Mouse (Mus musculus): ENCODE data around the gene Htr5a.

The Htr5a gene

DNA sequence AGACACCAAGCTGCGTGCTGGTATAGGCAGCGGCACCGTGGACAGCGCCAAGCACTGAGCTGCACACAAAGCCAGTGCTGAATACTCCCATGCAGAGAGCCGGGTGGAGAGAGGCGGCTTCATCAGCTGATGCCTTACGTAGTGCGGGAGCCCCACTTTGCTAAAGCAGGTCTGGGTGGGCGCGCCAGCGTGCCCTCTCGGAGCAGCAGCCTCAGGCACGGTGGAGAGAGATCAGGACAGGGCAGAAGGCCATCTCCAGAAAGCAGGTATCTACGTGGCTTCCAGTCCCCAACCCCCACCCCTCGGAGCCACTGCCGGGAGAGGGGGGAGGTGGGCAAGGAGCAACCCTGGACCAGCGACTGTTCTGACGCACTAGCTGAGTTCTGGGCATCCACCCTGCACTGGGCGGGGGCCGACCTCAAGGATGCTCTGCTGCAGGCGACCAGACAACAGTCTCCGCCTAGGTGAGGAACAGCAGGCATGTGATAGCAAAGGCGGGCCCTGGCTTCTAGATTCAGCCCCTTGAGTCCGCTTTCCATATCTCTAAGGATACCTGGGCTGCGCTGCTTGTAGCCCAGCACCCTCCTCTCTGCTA is at the start of gene Htr5a:
Gene Htr5a (plus strand): TSS at position 449 of the 595 bp plus-strand sequence.
- in situ Hi-C loops (cut with MboI, MseI) = no loop called here

GRCm38 (mm10) chr5:27792173-27792470 is 49.8 kb upstream of the Htr5a start:
- in situ Hi-C loops (cut with MboI, MseI) = loop anchor here (5.0 to 10.0 kb wide), 2 partner anchors 275 to 383 kb away; no protein-coding TSS in a partner anchor

- in situ Hi-C loops (cut with MboI, MseI) = loop anchor here (5.0 to 10.0 kb wide), 2 partner anchors 275 to 382 kb away; no protein-coding TSS in a partner anchor
These were observed 49.3 kb upstream of the Htr5a start for GRCm38 (mm10) chr5:27792531-27793205.

GRCm38 (mm10) chr5:27793923-27794322 is 48.0 kb upstream of the Htr5a start:
- in situ Hi-C loops (cut with MboI, MseI) = loop anchor here (5.0 to 10.0 kb wide), 2 partner anchors 273 to 381 kb away; no protein-coding TSS in a partner anchor

DNA sequence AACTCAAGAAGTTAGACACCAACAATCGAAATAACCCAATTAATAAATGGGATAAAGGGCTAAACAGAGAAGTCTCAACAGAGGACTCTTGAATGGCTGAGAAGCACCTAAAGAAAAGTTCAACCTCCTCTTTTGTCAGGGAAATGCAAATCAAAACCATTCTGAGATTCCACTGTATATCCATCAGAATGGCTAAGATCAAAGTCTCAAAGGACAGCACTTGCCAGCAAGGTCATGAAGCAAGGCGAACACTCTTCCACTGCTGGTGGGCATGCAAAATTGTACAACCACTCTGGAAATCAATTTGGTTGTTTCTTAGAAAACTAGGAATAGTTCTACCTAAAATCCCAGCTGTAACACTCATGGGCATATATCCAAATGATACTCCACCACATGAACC is 27.7 kb upstream of the Htr5a start:
- in situ Hi-C loops (cut with MboI, MseI) = no loop called here

GRCm38 (mm10) chr5:27818840-27819672 is 22.9 kb upstream of the Htr5a start:
- in situ Hi-C loops (cut with MboI, MseI) = no loop called here

DNA sequence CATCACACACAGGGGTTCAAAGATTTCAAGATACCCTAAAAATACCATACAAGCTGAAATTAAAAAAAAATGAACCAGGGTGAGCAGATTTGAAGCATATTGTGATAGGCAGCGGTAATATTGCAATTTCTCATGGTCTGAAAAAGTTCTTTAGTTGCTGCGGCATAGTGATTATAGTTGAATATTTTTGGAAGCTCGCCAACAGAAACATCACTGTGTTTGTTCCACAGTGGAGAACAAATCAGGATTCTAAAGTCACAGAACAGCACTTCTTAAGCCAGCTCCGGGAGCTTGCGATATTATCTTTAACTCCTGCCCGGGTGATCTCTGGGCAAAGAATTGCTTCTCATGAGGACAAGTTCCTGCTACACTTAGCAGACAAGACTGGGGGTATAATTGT is 20.8 kb upstream of the Htr5a start:
- in situ Hi-C loops (cut with MboI, MseI) = no loop called here

- in situ Hi-C loops (cut with MboI, MseI) = no loop called here
These were observed 14.0 kb upstream of the Htr5a start for GRCm38 (mm10) chr5:27827971-27828370.

- in situ Hi-C loops (cut with MboI, MseI) = no loop called here
These were observed 6.9 kb upstream of the Htr5a start for GRCm38 (mm10) chr5:27835096-27835495.

GRCm38 (mm10) chr5:27838061-27838460 is 3.9 kb upstream of the Htr5a start:
- in situ Hi-C loops (cut with MboI, MseI) = no loop called here

GRCm38 (mm10) chr5:27842671-27843320 is 847 bp downstream of the Htr5a start:
- in situ Hi-C loops (cut with MboI, MseI) = no loop called here

- in situ Hi-C loops (cut with MboI, MseI) = no loop called here
These were observed 5.0 kb downstream of the Htr5a start for GRCm38 (mm10) chr5:27846979-27847378.

DNA sequence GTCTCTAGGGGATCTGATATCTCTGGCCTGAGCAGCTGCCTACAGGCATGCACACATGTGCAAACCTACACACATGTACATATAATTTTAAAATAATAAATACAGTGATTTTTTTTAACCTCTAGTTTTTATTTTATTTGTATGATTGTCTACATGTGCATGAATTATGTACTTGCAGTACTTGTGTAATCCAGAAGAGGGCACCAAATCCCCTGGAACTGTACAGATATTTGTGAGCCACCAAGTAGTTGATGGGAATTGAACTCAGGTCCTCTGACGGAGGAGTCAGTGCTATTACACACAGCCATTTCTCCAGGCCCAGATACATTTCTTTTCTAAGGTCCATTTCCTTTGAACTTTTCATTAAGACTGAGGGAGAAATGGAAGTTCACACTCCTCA is 12.3 kb downstream of the Htr5a start:
- in situ Hi-C loops (cut with MboI, MseI) = loop anchor here (5.0 kb wide), 1 partner anchor 243 kb away; no protein-coding TSS in a partner anchor

GRCm38 (mm10) chr5:27855726-27856125 is 13.8 kb downstream of the Htr5a start:
- in situ Hi-C loops (cut with MboI, MseI) = no loop called here

DNA sequence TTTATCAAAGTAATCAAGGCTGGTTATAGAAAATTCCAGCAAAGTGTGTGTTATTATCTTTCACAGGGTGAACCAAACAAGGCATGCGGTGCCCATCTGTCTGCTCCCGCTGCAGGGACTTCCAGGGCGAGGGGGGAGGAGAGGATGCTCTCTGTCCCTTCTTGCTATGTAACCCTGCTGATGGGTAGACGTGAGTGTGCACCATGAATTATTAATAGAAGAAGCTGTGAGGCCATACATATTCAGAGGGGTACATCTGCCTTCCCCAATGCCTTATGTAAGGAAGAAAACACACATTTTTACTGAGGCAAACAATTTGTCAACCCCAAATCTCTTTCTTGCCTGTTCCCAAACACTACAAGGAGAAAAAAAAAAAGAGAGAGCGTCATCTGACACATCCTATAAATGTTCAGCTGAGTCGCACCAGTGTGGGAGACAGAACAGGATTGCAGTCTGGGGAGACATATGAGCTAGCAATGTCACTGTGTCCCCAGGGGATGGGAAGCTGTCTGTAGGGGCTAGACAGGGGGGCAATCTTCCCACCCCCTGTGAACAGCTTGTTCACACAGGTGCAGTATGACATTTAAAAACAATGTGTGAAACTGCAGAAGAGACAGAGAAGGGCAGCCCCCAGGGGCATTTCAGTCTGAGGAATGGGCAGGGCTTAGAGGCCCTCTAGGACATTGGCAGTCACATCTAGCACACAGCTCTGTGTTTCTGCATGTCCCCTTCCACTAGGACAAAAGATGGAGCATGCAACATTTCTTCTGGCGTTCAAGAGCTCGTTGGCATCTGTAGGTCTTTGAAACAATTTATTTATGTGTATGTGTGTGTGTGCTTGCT is 31.5 kb downstream of the Htr5a start:
- in situ Hi-C loops (cut with MboI, MseI) = no loop called here

- in situ Hi-C loops (cut with MboI, MseI) = no loop called here
These were observed 32.3 kb downstream of the Htr5a start for GRCm38 (mm10) chr5:27874211-27874610.

DNA sequence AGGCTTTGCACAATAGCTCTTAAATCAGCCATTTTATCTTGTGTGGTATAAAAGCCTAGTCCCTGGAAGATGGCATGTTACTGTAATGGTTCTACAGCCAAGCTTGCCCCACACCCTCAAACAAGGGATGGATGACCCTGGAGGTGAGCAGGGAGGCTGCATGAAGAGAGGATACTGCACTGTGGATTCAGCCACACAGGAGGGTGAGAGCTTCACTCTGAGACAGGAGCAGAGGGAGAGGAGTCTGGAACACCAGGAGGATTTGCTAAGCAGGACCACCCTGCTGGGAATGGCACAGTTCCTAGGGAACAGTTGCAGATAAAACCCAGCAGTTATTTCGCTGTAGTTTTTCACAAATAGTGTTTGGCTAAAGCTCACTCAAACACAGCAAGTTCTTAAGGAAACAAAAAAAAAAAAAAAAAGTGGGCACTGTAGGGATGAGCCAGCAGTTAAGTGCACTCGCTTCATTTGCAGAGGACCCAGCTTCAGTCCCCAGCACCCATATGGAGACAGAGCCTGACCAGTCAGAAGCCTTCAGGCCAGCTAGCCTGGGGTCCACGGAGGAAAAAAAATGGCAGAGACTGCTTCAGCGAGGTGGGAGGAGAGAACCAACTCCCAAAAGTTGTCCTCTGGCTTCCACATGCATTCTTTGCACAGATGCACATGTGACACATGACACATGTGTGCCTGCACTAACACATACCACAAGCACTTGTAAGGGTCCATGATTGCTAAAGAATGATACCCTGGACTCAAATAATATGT is 33.6 kb downstream of the Htr5a start:
- in situ Hi-C loops (cut with MboI, MseI) = no loop called here

DNA sequence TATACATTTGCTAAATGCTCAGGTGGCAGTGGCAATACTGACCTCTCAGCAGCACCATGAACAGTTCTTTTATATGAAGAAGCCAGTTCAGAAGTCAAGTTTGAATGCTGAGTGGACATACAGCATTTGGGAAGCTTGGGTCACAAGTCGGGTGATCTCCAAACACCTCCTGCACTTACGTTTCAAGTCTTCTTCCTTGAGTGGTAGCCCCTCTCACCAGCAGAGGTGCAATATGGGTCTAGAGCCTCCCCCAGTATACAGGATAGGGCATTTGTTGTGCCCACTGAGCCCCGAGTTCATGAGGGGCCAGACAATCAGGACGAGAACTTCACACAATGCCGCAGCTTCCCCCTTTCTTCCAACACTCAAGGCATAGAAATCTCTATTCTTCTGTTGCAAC is 36.4 kb downstream of the Htr5a start:
- in situ Hi-C loops (cut with MboI, MseI) = no loop called here

DNA sequence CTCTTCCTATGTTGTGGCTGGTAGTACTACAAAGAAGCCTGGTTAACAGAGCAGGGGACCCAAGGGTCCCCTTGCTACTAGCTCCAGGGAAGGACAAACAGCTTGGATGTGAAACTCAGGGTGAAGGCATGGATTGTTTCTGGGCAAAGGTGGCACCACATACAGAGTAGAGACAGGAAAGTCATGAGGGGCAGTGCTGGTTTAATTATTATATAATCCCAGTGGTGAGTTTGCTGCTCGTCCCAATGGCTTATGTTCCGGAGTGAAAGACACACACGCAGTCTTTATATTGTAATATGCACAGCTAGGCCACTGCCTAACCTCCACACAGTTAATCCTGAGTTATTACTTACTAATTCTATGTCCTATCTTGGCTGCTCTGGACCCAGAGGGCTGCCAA is 37.8 kb downstream of the Htr5a start:
- in situ Hi-C loops (cut with MboI, MseI) = no loop called here

GRCm38 (mm10) chr5:27880329-27881036 is 38.5 kb downstream of the Htr5a start:
- in situ Hi-C loops (cut with MboI, MseI) = no loop called here

All from T-helper 1 cell (primary cell).